Mouse (Mus musculus): ENCODE measurements around the gene Celf5. TPM values are rescaled to one million over a fixed set of nuclear protein-coding genes. Genes with fewer than 3 reads are reported as not detected.
A peak's percentile ranks its signal among the peaks of the same experiment; 100 is the strongest.

Celf5 gene
- polyA plus RNA-seq, 1 experiment from 2014 or later, result 61.3 TPM

GRCm38 (mm10) chr10:81426897-81427296, 55.6 kb downstream of the Celf5 start:
- Histone ChIP-seq H3K4me3 (peak overlapping the region; percentile 40), H3K36me3 (no peaks in the 10 kb centered on the region), H3K27ac (no peak overlapping the region), H3K9me3 (no peaks in the 10 kb centered on the region), H3K27me3 (peaks cover 60% of the 10 kb centered on the region), H3K9ac (peak overlapping the region; percentile 63), H3K4me2 (peak overlapping the region; percentile 61), H3K4me1 (replicated peaks) (peaks cover 55% of the 10 kb centered on the region)
- WGBS, result 3% methylated on average over 38 of the region's 38 CpGs
- ATAC-seq (ENCODE audit: low FRiP score), result no peak

GRCm38 (mm10) chr10:81426081-81426671, 56.3 kb downstream of the Celf5 start:
- Histone ChIP-seq H3K4me1 (replicated peaks) (peaks cover 50% of the 10 kb centered on the region), H3K4me2 (peak overlapping the region; percentile 61)
- 0% methylated on average over 16 of the region's 33 CpGs for WGBS

GRCm38 (mm10) chr10:81425236-81425850, 57.2 kb downstream of the Celf5 start:
- Histone ChIP-seq H3K9me3 (no peaks in the 10 kb centered on the region), H3K9ac (peak overlapping the region; percentile 49; the same call in 1 of the 2 replicates), H3K4me1 (replicated peaks) (peaks cover 48% of the 10 kb centered on the region), H3K4me2 (peak overlapping the region; percentile 61), H3K27ac (no peak overlapping the region; the same call in 1 of the 2 replicates), H3K36me3 (peaks cover 3% of the 10 kb centered on the region), H3K27me3 (peaks cover 60% of the 10 kb centered on the region), H3K4me3 (peak overlapping the region; percentile 4; the same call in 1 of the 2 replicates)
- WGBS, result 32% methylated on average over 10 of the region's 10 CpGs
- no peak for ATAC-seq (ENCODE audit: low FRiP score)

More at GRCm38 (mm10) chr10:81426081-81426671, 56.3 kb downstream of the Celf5 start:
- peak overlapping the region; percentile 63 for H3K9ac ChIP-seq
- no peak overlapping the region for H3K27ac ChIP-seq
- no peak for ATAC-seq (ENCODE audit: low FRiP score)
- H3K36me3 ChIP-seq, result no peaks in the 10 kb centered on the region
- H3K27me3 ChIP-seq, result peaks cover 60% of the 10 kb centered on the region
- H3K4me3 ChIP-seq, result peak overlapping the region; percentile 40
- no peaks in the 10 kb centered on the region for H3K9me3 ChIP-seq

- Histone ChIP-seq H3K27ac (0 out of 2 replicates have a peak overlapping the region, but pooled peaks have one; percentile 41), H3K27me3 (peaks cover 60% of the 10 kb centered on the region)
- 7% methylated on average over 25 of the region's 25 CpGs for WGBS
These were observed 58.1 kb downstream of the Celf5 start for GRCm38 (mm10) chr10:81424246-81425051.

GRCm38 (mm10) chr10:81423476-81424245, 58.8 kb downstream of the Celf5 start:
- Histone ChIP-seq H3K4me3 (no peak overlapping the region), H3K27me3 (peaks cover 56% of the 10 kb centered on the region), H3K9ac (no peak overlapping the region), H3K36me3 (peaks cover 11% of the 10 kb centered on the region), H3K4me2 (0 out of 2 replicates have a peak overlapping the region, but pooled peaks have one; percentile 61), H3K9me3 (no peaks in the 10 kb centered on the region), H3K4me1 (replicated peaks) (peaks cover 42% of the 10 kb centered on the region), H3K27ac (0 out of 2 replicates have a peak overlapping the region, but pooled peaks have one; percentile 41)
- WGBS, result 67% methylated on average over 4 of the region's 4 CpGs
- no peak for ATAC-seq (ENCODE audit: low FRiP score)

More at GRCm38 (mm10) chr10:81424246-81425051, 58.1 kb downstream of the Celf5 start:
- peaks cover 44% of the 10 kb centered on the region for H3K4me1 ChIP-seq (replicated peaks)
- peak overlapping the region; percentile 61 for H3K4me2 ChIP-seq
- H3K4me3 ChIP-seq, result no peak overlapping the region
- no peaks in the 10 kb centered on the region for H3K9me3 ChIP-seq
- H3K36me3 ChIP-seq, result peaks cover 11% of the 10 kb centered on the region
- no peak for ATAC-seq (ENCODE audit: low FRiP score)
- 0 out of 2 replicates have a peak overlapping the region, but pooled peaks have one; percentile 49 for H3K9ac ChIP-seq

- Histone ChIP-seq H3K9me3 (no peaks in the 10 kb centered on the region), H3K9ac (no peak overlapping the region), H3K36me3 (peaks cover 11% of the 10 kb centered on the region), H3K4me2 (no peak overlapping the region), H3K4me3 (no peak overlapping the region), H3K27ac (no peak overlapping the region), H3K4me1 (replicated peaks) (peaks cover 51% of the 10 kb centered on the region), H3K27me3 (peaks cover 49% of the 10 kb centered on the region)
- no peak for ATAC-seq (ENCODE audit: low FRiP score)
- WGBS, result 89% methylated on average over 3 of the region's 3 CpGs
These were observed 59.8 kb downstream of the Celf5 start for GRCm38 (mm10) chr10:81422661-81423217.

- no peak for ATAC-seq (ENCODE audit: low FRiP score)
- Histone ChIP-seq H3K27me3 (peaks cover 49% of the 10 kb centered on the region), H3K4me2 (no peak overlapping the region), H3K9me3 (no peaks in the 10 kb centered on the region), H3K4me1 (replicated peaks) (peaks cover 54% of the 10 kb centered on the region), H3K9ac (no peak overlapping the region), H3K27ac (no peak overlapping the region), H3K4me3 (no peak overlapping the region), H3K36me3 (peaks cover 11% of the 10 kb centered on the region)
- WGBS, result 80% methylated on average over 6 of the region's 6 CpGs
These were observed 60.3 kb downstream of the Celf5 start for GRCm38 (mm10) chr10:81422191-81422590.

- Histone ChIP-seq H3K27me3 (peaks cover 44% of the 10 kb centered on the region), H3K4me3 (no peak overlapping the region), H3K4me2 (no peak overlapping the region), H3K9me3 (no peaks in the 10 kb centered on the region), H3K27ac (no peak overlapping the region), H3K4me1 (replicated peaks) (peaks cover 54% of the 10 kb centered on the region), H3K9ac (no peak overlapping the region; the same call in 1 of the 2 replicates), H3K36me3 (peaks cover 11% of the 10 kb centered on the region)
- 83% methylated on average over 3 of the region's 5 CpGs for WGBS
- ATAC-seq (ENCODE audit: low FRiP score), result no peak
These were observed 60.8 kb downstream of the Celf5 start for GRCm38 (mm10) chr10:81421797-81422100.

- no peak overlapping the region for H3K27ac ChIP-seq
- H3K4me1 ChIP-seq (replicated peaks), result peaks cover 54% of the 10 kb centered on the region
- 78% methylated on average over 4 of the region's 4 CpGs for WGBS
- no peaks in the 10 kb centered on the region for H3K9me3 ChIP-seq
- H3K9ac ChIP-seq, result no peak overlapping the region
- H3K4me2 ChIP-seq, result no peak overlapping the region
- peaks cover 39% of the 10 kb centered on the region for H3K27me3 ChIP-seq
- H3K36me3 ChIP-seq, result peaks cover 11% of the 10 kb centered on the region
- ATAC-seq (ENCODE audit: low FRiP score), result no peak
- no peak overlapping the region for H3K4me3 ChIP-seq
These were observed 61.3 kb downstream of the Celf5 start for GRCm38 (mm10) chr10:81421041-81421796.

- H3K9ac ChIP-seq, result no peak overlapping the region
- no peaks in the 10 kb centered on the region for H3K9me3 ChIP-seq
- H3K27ac ChIP-seq, result no peak overlapping the region
- ATAC-seq (ENCODE audit: low FRiP score), result no peak
- peaks cover 32% of the 10 kb centered on the region for H3K27me3 ChIP-seq
- WGBS, result 82% methylated on average over 40 of the region's 40 CpGs
- peaks cover 11% of the 10 kb centered on the region for H3K36me3 ChIP-seq
- peaks cover 54% of the 10 kb centered on the region for H3K4me1 ChIP-seq (replicated peaks)
- H3K4me2 ChIP-seq, result no peak overlapping the region
- H3K4me3 ChIP-seq, result no peak overlapping the region
These were observed 62.2 kb downstream of the Celf5 start for GRCm38 (mm10) chr10:81420191-81420767.

Data from hindbrain, embryonic 13.5 days (tissue).